Mouse (Mus musculus): ENCODE data around the gene Trim50. TPM values are rescaled to one million over a fixed set of nuclear protein-coding genes. Genes with fewer than 3 reads are reported as not detected.
"Not testable (repeated sequence)": the region's sequence is repeated elsewhere in the genome, so short reads cannot be mapped to it uniquely, and the experiment has no call there.

The Trim50 gene
- total RNA-seq, 2 experiments from 2014 or later: not detected

GRCm38 (mm10) chr5:135367841-135368240, 14.7 kb downstream of the Trim50 start:
- no peak for ATAC-seq (replicated peaks; ENCODE audit: low FRiP score, poor library complexity, severe bottlenecking)

GRCm38 (mm10) chr5:135368312-135368711, 15.2 kb downstream of the Trim50 start:
- ATAC-seq (replicated peaks; ENCODE audit: low FRiP score, poor library complexity, severe bottlenecking): no peak

DNA sequence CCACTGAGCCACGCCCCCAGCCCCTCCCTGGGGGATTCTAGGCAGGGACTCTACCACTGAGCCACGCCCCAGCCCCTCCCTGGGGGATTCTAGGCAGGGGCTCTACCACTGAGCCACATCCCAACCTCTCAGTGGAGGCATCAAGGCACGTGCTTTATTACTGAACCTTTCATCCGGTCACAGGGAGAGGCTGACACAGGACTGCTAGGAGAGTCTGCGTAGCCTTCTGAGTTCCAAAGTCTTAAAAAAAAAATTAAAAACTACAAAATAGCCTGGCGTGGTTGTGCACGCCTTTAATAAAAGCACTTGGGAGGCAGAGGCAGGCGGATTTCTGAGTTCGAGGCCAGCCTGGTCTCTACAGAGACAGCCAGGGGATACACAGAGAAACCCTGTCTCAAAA, 16.1 kb downstream of the Trim50 start:
- not testable (repeated sequence) for ATAC-seq (replicated peaks; ENCODE audit: low FRiP score, poor library complexity, severe bottlenecking)

DNA sequence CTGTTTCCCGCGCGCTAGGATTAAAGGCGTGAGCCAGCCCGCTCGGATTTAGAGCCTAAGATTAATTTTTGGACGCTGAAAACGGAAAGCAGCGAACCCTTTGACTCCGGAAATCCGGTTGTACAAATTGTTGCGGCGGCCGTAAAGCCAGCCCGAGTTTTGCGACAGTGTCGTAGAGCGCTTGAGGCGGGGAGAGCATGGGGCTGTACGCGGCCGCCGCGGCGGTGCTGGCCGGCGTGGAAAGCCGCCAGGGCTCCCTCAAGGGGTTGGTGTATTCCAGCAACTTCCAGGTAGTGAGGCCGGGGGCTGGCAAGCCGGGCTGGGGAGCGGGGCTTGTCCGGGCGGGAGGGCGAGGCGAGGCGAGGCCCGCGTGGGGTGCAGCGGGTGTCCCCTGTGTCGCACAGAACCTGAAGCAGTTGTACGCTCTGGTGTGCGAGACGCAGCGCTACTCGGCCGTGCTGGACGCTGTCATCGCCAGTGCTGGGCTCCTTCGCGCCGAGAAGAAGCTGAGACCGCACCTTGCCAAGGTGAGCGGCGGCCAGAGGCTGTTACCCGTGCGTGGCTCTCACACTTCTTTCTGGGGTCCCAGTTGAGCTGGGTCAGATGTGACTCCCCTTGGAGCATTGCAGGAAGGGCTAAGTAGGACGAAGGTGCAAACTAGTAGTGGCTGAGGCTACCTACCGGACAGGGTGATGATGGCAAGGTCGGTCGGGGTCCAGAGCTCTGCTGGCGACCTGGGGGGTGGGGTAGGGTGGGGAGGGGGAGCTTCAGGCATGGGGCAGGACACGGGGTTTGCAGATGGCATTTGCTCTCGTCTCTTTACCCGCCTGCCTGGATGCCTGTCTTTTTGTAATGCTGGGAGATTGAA, 16.9 kb downstream of the Trim50 start, which contains the start of gene Nsun5:
Gene Nsun5 (plus strand): TSS at position 167 of the 868 bp plus-strand sequence.
- peak; percentile 82 for ATAC-seq (replicated peaks; ENCODE audit: low FRiP score, poor library complexity, severe bottlenecking)

DNA sequence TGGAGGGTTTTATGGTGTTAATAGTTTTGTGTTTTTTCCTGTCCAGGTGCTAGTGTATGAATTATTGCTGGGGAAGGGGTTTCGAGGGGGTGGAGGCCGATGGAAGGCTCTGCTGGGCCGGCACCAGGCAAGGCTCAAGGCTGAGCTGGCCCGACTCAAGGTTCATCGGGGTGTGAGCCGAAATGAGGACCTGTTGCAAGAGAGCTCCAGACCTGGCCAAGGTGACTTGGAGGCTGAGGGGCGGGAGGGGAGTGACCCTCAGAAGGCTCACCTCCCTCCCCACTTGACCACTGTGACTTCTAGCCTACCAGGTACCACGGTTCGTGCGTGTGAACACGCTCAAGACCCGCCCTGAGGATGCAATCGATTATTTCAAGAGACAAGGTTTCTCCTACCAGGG, 18.1 kb downstream of the Trim50 start:
- ATAC-seq (replicated peaks; ENCODE audit: low FRiP score, poor library complexity, severe bottlenecking): no peak

DNA sequence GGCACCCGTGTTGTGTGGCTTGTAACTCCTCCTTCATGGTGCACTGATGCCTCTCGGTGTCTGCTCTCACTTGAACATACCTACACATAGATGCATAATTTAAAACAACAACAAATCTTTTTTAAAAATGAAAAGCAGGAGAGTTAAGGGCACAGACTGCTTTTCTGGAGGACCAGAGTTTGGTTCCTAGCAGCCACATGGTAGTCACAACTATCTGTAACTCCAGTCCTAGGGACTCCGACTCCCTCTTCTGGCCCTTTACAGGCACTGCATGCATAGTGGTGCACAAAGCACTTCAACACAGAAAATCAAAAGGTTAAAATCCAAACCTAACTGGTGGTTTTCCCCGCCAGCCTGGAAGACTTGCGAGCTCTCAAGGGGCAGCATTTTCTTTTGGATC, 20.5 kb downstream of the Trim50 start:
- ATAC-seq (replicated peaks; ENCODE audit: low FRiP score, poor library complexity, severe bottlenecking): no peak

DNA sequence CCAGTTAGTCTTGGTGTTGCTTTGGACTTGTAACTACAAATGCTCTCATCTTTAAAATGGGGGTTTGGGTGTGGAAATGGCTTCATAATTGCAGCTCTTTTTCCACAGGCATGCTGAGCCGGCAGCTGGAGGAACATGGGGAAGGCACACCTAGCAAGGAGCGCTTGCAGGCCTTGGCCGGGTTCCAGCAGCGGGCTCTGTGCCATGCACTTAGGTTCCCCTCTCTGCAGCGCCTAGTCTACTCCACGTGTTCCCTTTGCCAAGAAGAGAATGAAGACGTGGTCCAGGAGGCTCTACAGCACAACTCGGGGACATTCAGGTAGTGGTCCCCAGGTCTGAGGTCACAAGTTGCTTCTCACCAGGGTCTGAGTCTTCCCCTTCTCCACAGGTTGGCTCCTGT, 22.1 kb downstream of the Trim50 start:
- no peak for ATAC-seq (replicated peaks; ENCODE audit: low FRiP score, poor library complexity, severe bottlenecking)

- no peak for ATAC-seq (replicated peaks; ENCODE audit: low FRiP score, poor library complexity, severe bottlenecking)
These were observed 23.2 kb downstream of the Trim50 start for GRCm38 (mm10) chr5:135376341-135376740.

DNA sequence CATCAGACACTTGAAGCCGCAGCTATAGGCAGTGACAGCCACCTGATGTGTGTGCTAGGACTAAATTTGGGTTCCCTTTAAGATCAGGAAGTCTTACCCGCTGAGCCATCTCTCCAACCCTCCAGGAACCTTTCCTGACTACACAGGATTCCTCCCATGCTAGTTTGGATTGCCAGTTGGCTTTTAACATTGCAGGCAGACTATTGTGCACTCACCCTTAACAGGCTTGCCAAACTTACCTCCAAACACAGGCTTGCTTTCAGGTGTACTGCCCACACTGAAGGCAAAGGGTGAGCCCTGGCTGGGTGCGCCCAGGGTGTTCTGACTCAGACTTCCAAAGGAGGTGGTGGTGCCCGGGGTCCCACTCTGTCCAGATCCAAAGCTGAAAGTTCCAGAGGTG, 27.6 kb downstream of the Trim50 start:
- ATAC-seq (replicated peaks; ENCODE audit: low FRiP score, poor library complexity, severe bottlenecking): no peak

GRCm38 (mm10) chr5:135381356-135381925, 28.3 kb downstream of the Trim50 start:
- ATAC-seq (replicated peaks; ENCODE audit: low FRiP score, poor library complexity, severe bottlenecking): no peak

GRCm38 (mm10) chr5:135382746-135383145, 29.7 kb downstream of the Trim50 start:
- no peak for ATAC-seq (replicated peaks; ENCODE audit: low FRiP score, poor library complexity, severe bottlenecking)

- no peak for ATAC-seq (replicated peaks; ENCODE audit: low FRiP score, poor library complexity, severe bottlenecking)
These were observed 30.7 kb downstream of the Trim50 start for GRCm38 (mm10) chr5:135383771-135384170.

DNA sequence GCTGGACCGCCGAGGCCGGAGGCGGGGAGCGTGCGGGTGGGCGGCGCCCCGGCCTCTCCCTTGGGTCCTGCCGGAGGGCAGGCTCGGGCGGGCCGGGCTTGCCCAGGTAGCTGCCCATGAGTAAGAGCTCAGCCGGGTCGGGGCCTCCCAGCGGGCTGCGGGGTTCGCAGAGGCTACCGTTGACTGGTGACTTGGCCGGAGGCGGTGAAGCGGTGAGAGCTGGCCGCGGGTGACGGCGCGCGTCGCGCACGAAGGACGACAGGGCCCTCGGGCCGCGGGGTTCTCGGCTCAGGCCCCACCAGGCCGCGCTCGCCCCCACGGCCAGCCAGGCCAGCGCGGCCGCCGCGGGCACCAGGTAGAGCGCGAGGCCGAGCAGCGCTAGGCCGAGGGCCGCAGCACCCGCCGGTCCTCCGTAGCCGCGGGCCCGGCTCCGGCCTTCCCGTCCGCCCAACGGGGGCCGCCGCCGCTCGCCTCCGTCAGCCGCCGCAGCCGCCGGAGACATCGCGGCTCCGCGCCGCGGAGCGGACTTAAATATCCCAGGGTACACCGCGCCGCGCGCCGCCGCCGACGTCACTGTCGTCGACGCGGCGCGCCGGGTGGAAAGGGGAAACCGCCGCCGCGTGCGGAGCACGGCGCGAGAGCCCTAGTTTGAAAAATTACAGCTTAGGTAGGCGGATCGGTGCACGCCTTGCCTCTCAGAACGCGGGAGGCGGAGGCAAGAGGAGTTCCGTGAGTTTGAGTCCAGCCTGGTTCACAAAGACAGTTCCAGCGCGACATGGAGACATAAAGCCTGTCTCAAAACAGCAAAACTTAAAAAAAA, 41.1 kb downstream of the Trim50 start, which contains the start of gene Pom121:
Gene Pom121 (minus strand): TSS at position 543 of the 820 bp plus-strand sequence.
- ATAC-seq (replicated peaks; ENCODE audit: low FRiP score, poor library complexity, severe bottlenecking): peak; percentile 86

DNA sequence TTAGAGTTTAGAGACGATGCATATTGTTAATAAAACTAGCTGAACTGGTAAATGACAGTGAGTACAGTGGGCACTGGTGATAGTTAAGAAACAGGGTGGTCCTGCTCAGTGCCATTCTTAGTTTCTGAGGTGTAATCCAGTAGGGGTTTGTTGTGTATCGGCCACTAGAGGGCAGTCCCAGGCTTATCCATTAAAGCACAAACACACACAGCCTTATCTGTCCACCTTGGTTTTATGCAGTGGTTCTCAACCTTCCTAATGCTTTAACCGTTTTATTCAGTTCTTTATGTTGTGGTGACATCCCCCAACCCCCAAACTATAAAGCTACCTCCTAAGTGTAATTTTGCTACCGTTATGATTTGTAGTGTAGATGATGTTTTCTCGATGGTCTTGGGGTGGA, 42.7 kb downstream of the Trim50 start:
- ATAC-seq (replicated peaks; ENCODE audit: low FRiP score, poor library complexity, severe bottlenecking): peak; percentile 64

DNA sequence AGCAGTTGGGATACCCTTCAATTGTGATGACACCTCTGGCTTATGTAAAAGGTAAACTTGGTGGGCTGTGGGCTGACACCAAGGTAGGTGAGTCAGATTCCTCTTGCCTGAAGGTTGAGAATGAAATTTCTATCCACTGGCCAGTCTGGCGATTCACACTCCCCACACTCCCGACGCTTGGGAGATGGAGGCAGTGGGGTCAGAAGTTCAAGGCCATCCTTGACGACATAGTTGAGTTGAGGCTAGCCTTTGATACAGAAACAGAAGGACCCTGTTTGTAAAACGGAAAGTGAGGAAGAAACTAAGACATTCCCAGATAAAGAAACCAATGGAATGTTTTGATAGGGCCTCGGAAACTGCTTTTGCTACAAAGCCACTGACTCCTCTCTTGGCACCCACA, 46.3 kb downstream of the Trim50 start:
- no peak for ATAC-seq (replicated peaks; ENCODE audit: low FRiP score, poor library complexity, severe bottlenecking)

GRCm38 (mm10) chr5:135400244-135400643, 47.1 kb downstream of the Trim50 start:
- peak; percentile 71 for ATAC-seq (replicated peaks; ENCODE audit: low FRiP score, poor library complexity, severe bottlenecking)

DNA sequence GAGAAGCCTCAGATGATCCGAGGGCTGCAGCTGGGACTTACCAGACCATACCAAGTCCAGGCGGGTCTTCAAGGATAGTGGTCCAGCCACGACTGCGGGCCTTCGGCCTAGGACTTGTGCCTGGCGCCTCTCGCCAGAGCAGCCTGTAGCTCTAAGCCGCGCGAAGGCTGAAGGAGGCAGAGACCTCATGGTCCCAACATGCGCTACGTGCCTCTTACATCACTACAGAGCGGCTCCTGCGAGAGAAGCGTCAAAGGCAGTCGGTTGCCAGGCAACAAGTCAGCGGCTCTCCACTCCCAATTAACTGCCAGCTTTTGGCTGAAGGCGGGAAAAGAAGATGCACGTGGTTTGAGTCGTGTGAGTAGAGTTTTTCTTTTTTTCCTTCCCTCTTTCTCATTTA, 51.5 kb downstream of the Trim50 start:
- ATAC-seq (replicated peaks; ENCODE audit: low FRiP score, poor library complexity, severe bottlenecking): no peak

DNA sequence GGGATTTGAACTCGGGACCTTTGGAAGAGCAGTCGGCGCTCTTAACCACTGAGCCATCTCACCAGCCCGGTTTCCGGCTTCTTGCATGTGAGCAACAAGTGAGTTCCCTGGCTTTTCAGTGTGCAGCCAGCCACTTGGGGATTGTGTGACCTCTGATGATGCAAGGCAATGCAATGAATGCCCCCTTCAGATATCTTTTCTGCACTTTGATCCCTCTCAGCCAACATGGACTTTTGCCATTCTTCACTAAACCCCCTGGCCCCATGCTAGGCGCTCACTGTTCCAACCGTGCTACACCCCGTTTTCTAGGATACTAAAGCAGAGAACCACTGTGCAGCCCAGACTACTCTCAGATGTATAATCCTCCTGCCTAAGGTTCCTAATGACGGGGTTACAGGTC, 52.3 kb downstream of the Trim50 start:
- no peak for ATAC-seq (replicated peaks; ENCODE audit: low FRiP score, poor library complexity, severe bottlenecking)

DNA sequence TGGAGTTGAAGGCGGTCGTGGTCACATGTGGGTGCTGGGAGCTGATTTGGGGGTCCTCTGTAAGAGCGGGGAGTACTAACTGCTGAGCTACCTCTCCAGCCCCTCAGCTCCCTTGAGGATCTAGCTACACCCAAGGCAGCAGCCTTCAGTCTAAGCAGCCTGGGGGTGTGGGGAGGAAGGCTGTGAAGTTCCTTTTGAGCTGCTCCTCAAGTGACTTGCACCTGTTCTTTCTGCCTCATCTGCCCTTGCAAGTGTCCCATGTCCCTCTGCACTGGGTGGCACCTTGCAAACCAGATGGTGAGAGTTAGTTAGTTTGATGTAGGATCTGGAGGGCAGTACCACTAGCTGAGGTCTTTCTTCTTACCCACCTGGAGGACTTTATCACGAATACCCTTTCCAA, 55.0 kb downstream of the Trim50 start:
- no peak for ATAC-seq (replicated peaks; ENCODE audit: low FRiP score, poor library complexity, severe bottlenecking)

- ATAC-seq (replicated peaks; ENCODE audit: low FRiP score, poor library complexity, severe bottlenecking): no peak
These were observed 57.2 kb downstream of the Trim50 start for GRCm38 (mm10) chr5:135410266-135410665.

All from erythroblast, adult 5-6 weeks (primary cell).